Mouse (Mus musculus) heart, embryonic 10.5 days (tissue): ENCODE results near the gene 1810046K07Rik. TPM values are rescaled to one million over a fixed set of nuclear protein-coding genes. Genes with fewer than 3 reads are reported as not detected.

Experiments used
- polyA plus RNA-seq: library from polyadenylated mRNA; unstranded; fragments of >200 nt; fragmentation: Nextera tagmentation; extraction: Ambion mirVana; gene quantifications from 2 replicates; pipeline ENCODE4 v1.2.1, GENCODE M21; 2016

Gene 1810046K07Rik
- polyA plus RNA-seq, 1 experiment from 2014 or later: not detected

Other genes with a start within 250 kb of the 1810046K07Rik start
- not detected in 2 replicates for gene 4833427G06Rik, start 226.8 kb downstream of the 1810046K07Rik start, polyA plus RNA-seq
- gene Gm32742, start 163.4 kb downstream of the 1810046K07Rik start, polyA plus RNA-seq: not detected in 2 replicates
- 0.08 TPM in 1 of 2 replicates, not detected in the other for gene Pou2af1, start 115.2 kb downstream of the 1810046K07Rik start, polyA plus RNA-seq
- gene Colca2, start 50.3 kb downstream of the 1810046K07Rik start, polyA plus RNA-seq: 3.7 and 4.1 TPM in 2 replicates